Mouse (Mus musculus): ENCODE data around the gene Map4k3. TPM values are rescaled to one million over a fixed set of nuclear protein-coding genes. Genes with fewer than 3 reads are reported as not detected.

The Map4k3 gene
- polyA plus RNA-seq, 1 experiment from 2014 or later, result 21.3 TPM

DNA sequence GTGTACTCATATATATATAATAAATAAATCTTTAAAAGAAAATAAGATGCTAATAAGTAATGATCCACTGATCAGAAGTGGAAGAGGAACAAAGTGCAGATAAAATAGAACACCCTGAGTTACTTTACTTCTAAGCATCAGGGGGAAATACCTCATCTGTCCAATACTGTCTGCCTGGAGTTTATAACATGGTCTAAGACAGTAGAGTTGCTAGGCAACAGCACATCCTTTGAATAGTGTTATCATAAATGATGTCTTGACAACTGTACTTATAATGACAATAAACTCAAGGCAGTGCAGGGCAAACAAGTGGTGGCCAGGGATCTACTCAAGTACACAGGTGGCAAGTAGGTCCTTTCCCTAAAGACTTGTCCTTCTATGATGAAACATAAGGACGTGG is 57.9 kb downstream of the Map4k3 start:
- Histone ChIP-seq H3K4me3 (no peak overlapping the region), H3K9ac (no peak overlapping the region), H3K4me2 (no peak overlapping the region), H3K36me3 (ENCODE audit: poor library complexity, severe bottlenecking) (no peaks in the 10 kb centered on the region), H3K27ac (no peak overlapping the region), H3K4me1 (no peaks in the 10 kb centered on the region), H3K27me3 (no peaks in the 10 kb centered on the region), H3K9me3 (replicated peaks) (no peaks in the 10 kb centered on the region)
- WGBS, result 89% methylated on average over 1 of the region's 1 CpGs
- ATAC-seq, result no peak

DNA sequence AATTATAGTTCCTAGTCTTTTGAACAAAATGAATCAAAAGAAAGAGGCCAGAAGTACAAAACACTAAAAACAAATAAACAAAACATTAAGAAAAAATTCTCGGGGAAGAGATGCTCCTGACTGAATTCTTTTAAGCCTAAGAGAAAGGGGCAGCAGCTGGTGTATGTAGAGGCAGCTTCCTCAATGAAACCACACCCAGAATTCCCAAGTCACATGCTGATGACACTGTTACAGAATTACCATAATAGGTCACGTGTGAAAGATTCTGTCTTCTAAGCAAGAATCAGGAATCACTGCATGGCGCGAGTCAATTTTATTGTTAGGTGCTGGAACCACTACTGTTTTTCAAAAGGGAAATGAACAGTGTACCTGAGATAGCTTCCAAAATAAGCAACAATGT is 64.7 kb downstream of the Map4k3 start:
- no peak overlapping the region for H3K4me3 ChIP-seq
- H3K4me1 ChIP-seq, result peaks cover 7% of the 10 kb centered on the region; the same call in 1 of the 2 replicates
- H3K9ac ChIP-seq, result no peak overlapping the region
- no peak overlapping the region for H3K27ac ChIP-seq
- ATAC-seq, result no peak
- WGBS, result 85% methylated on average over 4 of the region's 4 CpGs
- H3K36me3 ChIP-seq (ENCODE audit: poor library complexity, severe bottlenecking), result no peaks in the 10 kb centered on the region
- no peaks in the 10 kb centered on the region for H3K27me3 ChIP-seq
- H3K4me2 ChIP-seq, result no peak overlapping the region
- no peaks in the 10 kb centered on the region for H3K9me3 ChIP-seq (replicated peaks)

DNA sequence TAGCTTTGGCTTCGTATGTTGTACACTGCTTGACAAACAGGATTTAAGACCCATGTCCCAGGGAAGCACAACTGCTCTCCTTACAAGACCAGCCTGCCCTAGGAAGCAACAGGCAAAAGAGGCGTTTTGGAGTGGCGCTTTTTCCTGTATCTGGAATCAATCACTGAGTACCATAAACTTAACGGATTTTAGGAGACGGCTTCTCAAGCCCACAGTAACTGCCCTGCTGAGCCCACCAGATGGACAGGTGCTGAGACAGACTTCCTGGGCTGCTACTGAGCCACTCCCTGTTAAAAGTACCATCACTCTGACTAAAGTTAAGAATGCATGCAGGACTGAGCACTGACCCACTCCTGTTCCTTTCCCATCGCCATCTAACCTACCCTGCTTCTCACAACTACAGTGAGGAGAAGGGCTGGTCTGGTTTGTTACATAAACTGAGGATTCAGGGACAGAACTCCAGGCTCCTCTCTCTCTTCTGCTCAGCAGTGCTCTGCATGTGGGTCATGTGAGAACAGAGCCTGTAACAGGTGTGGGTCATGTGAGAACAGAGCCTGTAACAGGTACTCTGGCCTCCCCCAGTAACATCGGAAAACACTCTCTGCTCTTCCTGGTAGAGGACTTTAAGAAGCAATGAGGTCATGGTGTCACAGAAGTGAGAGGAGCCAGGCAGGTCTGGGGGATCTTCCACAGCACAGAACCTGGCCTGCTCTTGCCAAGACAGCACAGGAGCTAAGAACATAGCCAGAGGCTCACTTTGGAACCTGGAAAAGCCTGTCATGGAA is 65.3 kb downstream of the Map4k3 start:
- Histone ChIP-seq H3K27me3 (no peaks in the 10 kb centered on the region), H3K4me2 (no peak overlapping the region)

DNA sequence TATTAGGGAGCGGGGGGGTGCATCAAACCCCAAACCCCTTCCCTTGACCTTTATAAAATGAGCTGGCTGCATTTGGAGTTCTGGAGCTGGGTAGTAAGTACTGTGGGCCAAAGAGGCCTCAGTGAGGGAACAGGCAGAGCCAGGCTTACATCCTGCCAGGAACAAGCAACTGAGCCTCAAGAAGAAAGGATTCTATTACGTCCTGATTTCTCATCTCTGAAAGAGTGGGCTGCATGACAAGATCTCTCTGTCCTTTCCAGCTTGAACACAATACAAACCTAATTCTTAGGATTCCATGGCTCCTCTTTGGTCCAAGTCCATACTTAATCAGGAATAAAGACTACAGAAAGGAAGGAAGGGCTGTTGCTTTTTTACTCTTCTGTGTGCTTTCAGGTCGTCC is 66.4 kb downstream of the Map4k3 start:
- H3K4me2 ChIP-seq, result no peak overlapping the region
- H3K9me3 ChIP-seq (replicated peaks), result no peaks in the 10 kb centered on the region
- H3K4me1 ChIP-seq, result peaks cover 7% of the 10 kb centered on the region; the same call in 1 of the 2 replicates
- no peak overlapping the region for H3K9ac ChIP-seq
- ATAC-seq, result no peak
- WGBS, result 80% methylated on average over 3 of the region's 3 CpGs
- no peaks in the 10 kb centered on the region for H3K36me3 ChIP-seq (ENCODE audit: poor library complexity, severe bottlenecking)
- H3K27ac ChIP-seq, result no peak overlapping the region
- H3K27me3 ChIP-seq, result no peaks in the 10 kb centered on the region
- no peak overlapping the region for H3K4me3 ChIP-seq

More for the DNA sequence above, 65.3 kb downstream of the Map4k3 start:
- H3K9ac ChIP-seq, result no peak overlapping the region
- no peaks in the 10 kb centered on the region for H3K9me3 ChIP-seq (replicated peaks)
- 91% methylated on average over 7 of the region's 7 CpGs for WGBS
- ATAC-seq, result no peak
- H3K36me3 ChIP-seq (ENCODE audit: poor library complexity, severe bottlenecking), result no peaks in the 10 kb centered on the region
- H3K4me1 ChIP-seq, result peaks cover 7% of the 10 kb centered on the region; the same call in 1 of the 2 replicates
- H3K4me3 ChIP-seq, result no peak overlapping the region
- no peak overlapping the region for H3K27ac ChIP-seq

DNA sequence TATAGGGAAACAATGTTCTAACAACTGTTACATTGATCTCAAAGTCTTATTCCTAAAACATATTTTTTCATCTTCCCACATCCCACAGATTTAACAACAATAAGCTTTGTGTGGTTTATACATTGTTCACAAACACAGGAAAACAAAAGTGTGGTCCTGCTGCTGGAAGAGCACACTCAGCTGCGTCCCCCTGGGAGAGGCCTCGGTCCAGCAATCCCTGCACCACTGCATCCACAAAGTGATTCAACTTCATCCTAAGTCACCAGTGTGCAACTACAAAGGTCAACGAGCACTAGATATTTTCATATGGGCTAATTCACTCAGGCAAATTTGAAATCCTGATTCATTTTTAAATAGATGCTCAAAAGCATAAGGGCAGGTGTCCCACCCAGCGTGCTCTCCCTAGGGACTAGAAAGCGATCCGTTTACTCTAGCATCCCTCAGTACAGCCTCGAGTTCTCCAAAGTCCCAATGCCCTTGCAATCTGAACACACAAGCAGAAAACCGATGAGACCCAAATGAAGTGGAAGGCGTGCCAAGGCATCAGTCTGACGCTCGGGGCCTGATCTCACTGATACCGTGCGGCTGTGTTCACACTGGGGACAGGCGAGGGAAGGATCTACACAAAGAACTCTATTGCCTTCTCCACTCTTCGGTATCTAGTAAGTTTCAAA is 67.4 kb downstream of the Map4k3 start:
- Histone ChIP-seq H3K27ac (peak overlapping the region; percentile 31), H3K9me3 (replicated peaks) (no peaks in the 10 kb centered on the region), H3K4me3 (no peak overlapping the region), H3K36me3 (ENCODE audit: poor library complexity, severe bottlenecking) (no peaks in the 10 kb centered on the region), H3K4me1 (peaks cover 7% of the 10 kb centered on the region; the same call in 1 of the 2 replicates), H3K27me3 (no peaks in the 10 kb centered on the region), H3K9ac (no peak overlapping the region), H3K4me2 (no peak overlapping the region)
- no peak for ATAC-seq
- WGBS, result 71% methylated on average over 15 of the region's 15 CpGs

DNA sequence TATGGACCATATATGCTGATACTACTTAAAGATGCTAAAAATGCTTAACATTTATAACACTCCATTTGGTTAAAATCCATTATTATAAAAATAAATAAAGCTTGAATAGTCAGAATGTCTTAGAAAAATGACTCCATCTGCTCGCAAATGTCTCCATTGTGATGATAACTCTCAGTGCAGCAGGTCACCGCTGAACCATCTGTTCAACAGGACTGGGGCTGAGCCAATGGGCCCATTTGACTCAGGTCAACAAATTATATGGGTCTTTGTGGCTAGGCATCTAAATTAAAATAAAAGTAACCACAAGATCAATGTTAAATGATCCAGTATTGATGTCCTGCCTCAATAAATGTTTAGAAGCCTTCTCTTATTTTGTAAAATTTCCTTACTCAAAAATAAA is 68.1 kb downstream of the Map4k3 start:
- no peaks in the 10 kb centered on the region for H3K9me3 ChIP-seq (replicated peaks)
- no peaks in the 10 kb centered on the region for H3K27me3 ChIP-seq
- H3K36me3 ChIP-seq (ENCODE audit: poor library complexity, severe bottlenecking), result peaks cover under 1% of the 10 kb centered on the region; the same call in 1 of the 2 replicates
- peak; percentile 46; the same call in 1 of the 2 replicates for ATAC-seq
- H3K4me2 ChIP-seq, result no peak overlapping the region
- no peak overlapping the region for H3K4me3 ChIP-seq
- no peak overlapping the region for H3K9ac ChIP-seq
- H3K4me1 ChIP-seq, result peaks cover 7% of the 10 kb centered on the region; the same call in 1 of the 2 replicates
- WGBS, result 58% methylated on average over 2 of the region's 2 CpGs
- no peak overlapping the region for H3K27ac ChIP-seq

DNA sequence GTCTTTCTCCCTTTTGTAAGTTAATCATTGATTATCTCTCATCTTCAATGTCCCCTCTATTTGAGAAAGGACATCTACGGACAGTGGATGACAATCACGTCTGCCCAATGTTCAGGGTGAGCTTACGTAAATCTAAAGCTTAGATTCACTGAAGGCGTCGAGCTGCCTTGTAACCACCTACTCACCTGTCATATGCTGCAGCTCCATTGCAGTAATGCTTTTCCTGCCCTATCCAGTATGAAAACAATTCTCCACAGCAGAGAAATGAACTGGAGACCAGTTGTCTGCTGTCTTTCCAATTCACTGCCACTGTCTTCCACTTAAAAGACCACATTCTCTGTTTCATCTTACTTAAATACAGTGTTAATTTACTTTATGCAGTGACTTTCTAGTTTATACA is 68.5 kb downstream of the Map4k3 start:
- Histone ChIP-seq H3K4me2 (no peak overlapping the region), H3K4me3 (no peak overlapping the region), H3K4me1 (peaks cover 7% of the 10 kb centered on the region; the same call in 1 of the 2 replicates), H3K9me3 (replicated peaks) (no peaks in the 10 kb centered on the region), H3K27ac (peak overlapping the region; percentile 58), H3K9ac (no peak overlapping the region), H3K27me3 (no peaks in the 10 kb centered on the region), H3K36me3 (ENCODE audit: poor library complexity, severe bottlenecking) (peaks cover 5% of the 10 kb centered on the region; the same call in 1 of the 2 replicates)
- WGBS, result 89% methylated on average over 5 of the region's 5 CpGs
- peak; percentile 43; the same call in 1 of the 2 replicates for ATAC-seq

DNA sequence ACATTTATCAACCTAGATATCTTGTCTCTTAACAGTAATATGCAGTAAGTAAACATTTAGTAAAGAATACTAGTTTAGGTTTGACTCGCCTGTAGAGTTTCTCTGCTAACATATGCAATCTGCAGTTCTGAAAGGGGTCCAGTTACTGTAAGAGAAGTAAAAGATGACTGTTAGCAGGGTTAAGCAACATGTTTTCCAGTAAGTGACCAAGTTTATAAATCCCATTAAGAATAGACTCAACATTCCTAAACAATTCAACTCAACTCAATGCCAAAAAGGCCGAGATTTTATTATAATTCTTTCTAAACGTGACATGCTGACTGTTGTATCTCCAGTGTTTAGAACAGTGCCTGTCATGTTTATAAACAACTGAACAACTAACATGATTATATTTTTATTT is 74.0 kb downstream of the Map4k3 start:
- Histone ChIP-seq H3K9ac (no peak overlapping the region), H3K4me1 (no peaks in the 10 kb centered on the region), H3K9me3 (replicated peaks) (no peaks in the 10 kb centered on the region), H3K4me2 (no peak overlapping the region), H3K4me3 (no peak overlapping the region), H3K36me3 (ENCODE audit: poor library complexity, severe bottlenecking) (peaks cover 28% of the 10 kb centered on the region), H3K27ac (no peak overlapping the region), H3K27me3 (no peaks in the 10 kb centered on the region)
- no peak for ATAC-seq
- 86% methylated on average over 3 of the region's 3 CpGs for WGBS

DNA sequence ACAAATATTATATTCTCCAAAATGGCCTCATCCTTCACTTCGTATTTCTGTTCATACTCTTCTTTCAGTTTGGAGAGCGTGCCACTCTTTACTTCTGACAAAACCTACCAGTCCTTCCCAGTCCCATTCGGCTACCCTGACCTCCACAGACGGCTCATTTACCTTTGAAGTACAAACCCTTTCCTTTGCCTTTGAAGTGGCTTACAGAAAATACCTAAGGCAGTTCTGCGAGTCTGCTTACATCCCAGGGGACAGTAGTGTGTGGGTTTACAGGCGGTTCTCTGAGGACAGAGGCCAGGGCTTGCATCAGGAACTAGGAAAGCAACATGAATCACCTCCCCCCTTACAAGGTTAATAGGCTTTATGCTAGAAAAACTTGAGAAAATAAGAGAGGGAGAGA is 75.5 kb downstream of the Map4k3 start:
- WGBS, result 82% methylated on average over 6 of the region's 6 CpGs
- H3K27ac ChIP-seq, result no peak overlapping the region
- H3K9ac ChIP-seq, result no peak overlapping the region
- H3K4me3 ChIP-seq, result no peak overlapping the region
- no peak overlapping the region for H3K4me2 ChIP-seq
- peaks cover 40% of the 10 kb centered on the region for H3K36me3 ChIP-seq (ENCODE audit: poor library complexity, severe bottlenecking)
- no peak for ATAC-seq
- no peaks in the 10 kb centered on the region for H3K4me1 ChIP-seq
- H3K27me3 ChIP-seq, result no peaks in the 10 kb centered on the region
- no peaks in the 10 kb centered on the region for H3K9me3 ChIP-seq (replicated peaks)

DNA sequence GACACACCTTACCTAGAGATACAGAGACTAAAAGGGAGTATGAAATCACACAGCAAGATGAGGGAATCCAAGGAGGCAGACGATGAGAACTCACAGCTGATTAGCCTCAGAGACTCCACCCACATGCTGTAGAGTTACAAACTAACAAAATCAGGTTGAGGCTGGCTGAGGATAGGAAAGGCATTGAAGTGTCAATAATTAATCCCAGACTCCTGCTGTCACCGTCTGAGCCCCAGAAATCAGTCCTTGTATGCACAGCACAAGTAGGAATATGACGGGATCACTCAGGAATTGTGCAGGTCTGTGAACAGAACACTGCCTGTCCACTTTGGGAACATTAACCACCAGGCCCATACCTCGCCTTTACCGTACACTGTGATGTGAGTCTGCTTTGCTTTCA is 81.4 kb downstream of the Map4k3 start:
- no peaks in the 10 kb centered on the region for H3K4me1 ChIP-seq
- H3K4me2 ChIP-seq, result no peak overlapping the region
- no peak overlapping the region for H3K27ac ChIP-seq
- no peak for ATAC-seq
- no peaks in the 10 kb centered on the region for H3K9me3 ChIP-seq (replicated peaks)
- H3K27me3 ChIP-seq, result no peaks in the 10 kb centered on the region
- peaks cover 66% of the 10 kb centered on the region for H3K36me3 ChIP-seq (ENCODE audit: poor library complexity, severe bottlenecking)
- no peak overlapping the region for H3K4me3 ChIP-seq
- H3K9ac ChIP-seq, result no peak overlapping the region
- WGBS, result 52% methylated on average over 5 of the region's 5 CpGs

DNA sequence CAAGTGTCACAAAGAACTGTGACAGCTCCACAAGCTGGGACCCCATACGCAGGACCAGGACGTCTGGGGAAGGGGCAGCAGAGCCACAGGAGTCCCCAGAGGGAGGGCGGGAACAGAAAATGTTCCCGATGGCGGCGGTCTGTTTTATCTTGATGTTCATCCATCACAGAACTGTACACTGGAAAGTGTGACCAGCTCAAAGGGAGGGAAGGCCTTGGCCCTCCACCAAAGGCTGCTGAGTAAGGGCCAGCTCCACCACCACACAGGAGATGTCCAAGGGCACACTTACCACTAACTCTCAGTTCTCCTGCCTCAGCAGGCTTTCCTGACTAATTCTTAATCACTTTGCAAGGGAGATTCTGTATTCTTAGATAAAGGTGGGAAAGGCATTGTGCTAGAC is 82.2 kb downstream of the Map4k3 start:
- WGBS, result 94% methylated on average over 6 of the region's 6 CpGs
- ATAC-seq, result no peak

DNA sequence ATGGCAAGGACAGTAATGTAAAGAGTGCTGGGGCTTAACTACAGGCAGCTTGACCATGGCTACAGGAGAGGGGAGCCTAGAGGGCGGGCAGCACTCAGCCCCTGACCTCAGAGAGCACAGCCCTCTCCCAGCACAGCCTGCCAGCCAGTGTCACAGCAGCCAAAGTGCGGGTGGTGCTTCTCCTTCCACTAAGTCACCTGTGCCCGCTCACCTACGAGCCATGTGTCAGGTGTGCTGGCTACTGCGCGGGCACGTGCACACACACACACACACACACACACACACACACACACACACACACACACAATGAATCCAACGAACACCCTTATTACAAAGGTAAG is 82.6 kb downstream of the Map4k3 start:
- H3K27ac ChIP-seq, result no peak overlapping the region
- H3K4me1 ChIP-seq, result no peaks in the 10 kb centered on the region
- 97% methylated on average over 6 of the region's 8 CpGs for WGBS
- H3K9me3 ChIP-seq (replicated peaks), result no peaks in the 10 kb centered on the region
- no peak for ATAC-seq
- H3K27me3 ChIP-seq, result no peaks in the 10 kb centered on the region
- no peak overlapping the region for H3K4me3 ChIP-seq
- no peak overlapping the region for H3K4me2 ChIP-seq
- no peak overlapping the region for H3K9ac ChIP-seq
- H3K36me3 ChIP-seq (ENCODE audit: poor library complexity, severe bottlenecking), result peaks cover 72% of the 10 kb centered on the region

More for the DNA sequence above, 82.2 kb downstream of the Map4k3 start:
- no peaks in the 10 kb centered on the region for H3K27me3 ChIP-seq
- H3K27ac ChIP-seq, result no peak overlapping the region
- no peak overlapping the region for H3K9ac ChIP-seq
- H3K9me3 ChIP-seq (replicated peaks), result no peaks in the 10 kb centered on the region
- H3K4me1 ChIP-seq, result no peaks in the 10 kb centered on the region
- peaks cover 70% of the 10 kb centered on the region for H3K36me3 ChIP-seq (ENCODE audit: poor library complexity, severe bottlenecking)
- H3K4me3 ChIP-seq, result no peak overlapping the region
- no peak overlapping the region for H3K4me2 ChIP-seq

Measured in forebrain, embryonic 13.5 days (tissue).